8 mouse cellular contexts compared by ENCODE assay signal in genomic region chr7:101821571-101822501, GRCm38 (mm10). TPM values are rescaled to one million over a fixed set of nuclear protein-coding genes. Genes with fewer than 3 reads are reported as not detected.
A peak's percentile ranks its signal among the peaks of the same experiment; 100 is the strongest.
DNase-seq lines count a peak whose midpoint lies in the region; ATAC-seq lines count a peak whose summit lies in the region.

No protein-coding gene starts in this region.

- peaks cover 22% of the 10 kb centered on the region for H3K4me1 ChIP-seq in embryonic facial prominence, embryonic 14.5 days (ENCODE audit: control insufficient read depth, insufficient read depth, low read length)
- peaks cover 21% of the 10 kb centered on the region for H3K4me1 ChIP-seq in heart, embryonic 16.5 days (ENCODE audit: control insufficient read depth, insufficient read depth, low read length)
- H3K4me1 ChIP-seq in kidney, embryonic 16.5 days (ENCODE audit: insufficient read depth, low read length): peaks cover 31% of the 10 kb centered on the region

- WGBS in embryonic facial prominence, embryonic 14.5 days: 0% methylated on average over 17 of the region's 71 CpGs
- 1% methylated on average over 67 of the region's 71 CpGs for WGBS in heart, embryonic 16.5 days
- WGBS in kidney, embryonic 16.5 days: 0% methylated on average over 67 of the region's 71 CpGs

- DNase-seq in right cerebral cortex, postnatal 4 days: peak; percentile 26
- DNase-seq in right cerebral cortex, adult 18-20 months: no peak
- DNase-seq in embryonic facial prominence, embryonic 14.5 days (ENCODE audit: low spot score): peak; percentile 79
- peak; percentile 50 for DNase-seq in lung, postnatal 14 days
- peak; percentile 55 for DNase-seq in retina, embryonic 14.5 days (ENCODE audit: low spot score)
- DNase-seq in left cerebral cortex, postnatal 10 days (ENCODE audit: extremely low spot score in 1 of 2, low spot score in 2 of 2): no peak

- H3K4me2 ChIP-seq in embryonic facial prominence, embryonic 14.5 days (ENCODE audit: low read depth, low read length): peak overlapping the region; percentile 85
- H3K4me2 ChIP-seq in heart, embryonic 16.5 days (ENCODE audit: low read depth, low read length): peak overlapping the region; percentile 74
- H3K4me2 ChIP-seq in kidney, embryonic 16.5 days (replicated peaks; ENCODE audit: low read depth, low read length): peak overlapping the region; percentile 97

- peak; percentile 65 for ATAC-seq in embryonic facial prominence, embryonic 14.5 days (ENCODE audit: low read depth)
- ATAC-seq in heart, embryonic 16.5 days (replicated peaks; ENCODE audit: extremely low read depth, insufficient read depth, low FRiP score): peak; percentile 86
- peak; percentile 89 for ATAC-seq in kidney, embryonic 16.5 days (ENCODE audit: low FRiP score, low TSS enrichment)

- peaks cover 41% of the 10 kb centered on the region for H3K36me3 ChIP-seq in embryonic facial prominence, embryonic 14.5 days (ENCODE audit: control insufficient read depth, insufficient read depth, low read length)
- H3K36me3 ChIP-seq in heart, embryonic 16.5 days (ENCODE audit: control insufficient read depth, insufficient read depth): peaks cover 19% of the 10 kb centered on the region
- H3K36me3 ChIP-seq in kidney, embryonic 16.5 days (ENCODE audit: insufficient read depth, low read length): peaks cover 36% of the 10 kb centered on the region

- H3K27ac ChIP-seq in embryonic facial prominence, embryonic 14.5 days (replicated peaks; ENCODE audit: low read depth, low read length): no peak overlapping the region
- peak overlapping the region; percentile 34 for H3K27ac ChIP-seq in heart, embryonic 16.5 days (ENCODE audit: low read length)
- peak overlapping the region; percentile 74 for H3K27ac ChIP-seq in kidney, embryonic 16.5 days (ENCODE audit: low read length)

- H3K27me3 ChIP-seq in embryonic facial prominence, embryonic 14.5 days (replicated peaks; ENCODE audit: control insufficient read depth, insufficient read depth, low read length): peaks cover 70% of the 10 kb centered on the region
- peaks cover 43% of the 10 kb centered on the region for H3K27me3 ChIP-seq in heart, embryonic 16.5 days (ENCODE audit: control insufficient read depth, insufficient read depth, low read length)
- peaks cover 56% of the 10 kb centered on the region for H3K27me3 ChIP-seq in kidney, embryonic 16.5 days (ENCODE audit: insufficient read depth, low read length)

- H3K9me3 ChIP-seq in embryonic facial prominence, embryonic 14.5 days (ENCODE audit: control insufficient read depth, low read length): no peaks in the 10 kb centered on the region
- no peaks in the 10 kb centered on the region for H3K9me3 ChIP-seq in heart, embryonic 16.5 days (replicated peaks; ENCODE audit: control insufficient read depth, low read length)
- no peaks in the 10 kb centered on the region for H3K9me3 ChIP-seq in kidney, embryonic 16.5 days (ENCODE audit: low read length)

- intact Hi-C loops in left cerebral cortex, postnatal 10 days (cut with DNase I): no loop called here

- H3K9ac ChIP-seq in embryonic facial prominence, embryonic 14.5 days (ENCODE audit: low read depth, low read length): peak overlapping the region; percentile 65
- H3K9ac ChIP-seq in heart, embryonic 16.5 days (ENCODE audit: low read length): peak overlapping the region; percentile 67
- H3K9ac ChIP-seq in kidney, embryonic 16.5 days (replicated peaks; ENCODE audit: low read length): peak overlapping the region; percentile 81

- H3K4me3 ChIP-seq in embryonic facial prominence, embryonic 14.5 days (ENCODE audit: low read depth, low read length): peak overlapping the region; percentile 47
- H3K4me3 ChIP-seq in heart, embryonic 16.5 days (ENCODE audit: low read length): peak overlapping the region; percentile 44
- H3K4me3 ChIP-seq in kidney, embryonic 16.5 days (ENCODE audit: low read length): peak overlapping the region; percentile 53

RNA-seq across cellular contexts. Expression of gene Phox2a, which starts 3.7 kb away (rescaled TPM):
- polyA plus RNA-seq in embryonic facial prominence, embryonic 14.5 days (2014; fragmentation: Nextera tagmentation; extraction: Ambion mirVana): 1.5 and 1.7 TPM in 2 replicates
- polyA plus RNA-seq in heart, embryonic 16.5 days (2015; fragmentation: Nextera tagmentation; extraction: Ambion mirVana): 0.15 and 0.32 TPM in 2 replicates
- polyA plus RNA-seq in kidney, embryonic 16.5 days (2015; fragmentation: Nextera tagmentation; extraction: Ambion mirVana): 0.19 and 0.75 TPM in 2 replicates
- total RNA-seq in left cerebral cortex, postnatal 10 days (2021): not detected

RNA-seq across cellular contexts. Expression of gene Inppl1, which starts 16.2 kb away (rescaled TPM):
- polyA plus RNA-seq in embryonic facial prominence, embryonic 14.5 days (2014; fragmentation: Nextera tagmentation; extraction: Ambion mirVana): 34.3 and 36.2 TPM in 2 replicates
- 48.9 and 59.3 TPM in 2 replicates for polyA plus RNA-seq in heart, embryonic 16.5 days (2015; fragmentation: Nextera tagmentation; extraction: Ambion mirVana)
- 44.2 and 55.6 TPM in 2 replicates for polyA plus RNA-seq in kidney, embryonic 16.5 days (2015; fragmentation: Nextera tagmentation; extraction: Ambion mirVana)
- 10 to 100 TPM; 19.2 to 22.3 TPM for total RNA-seq in left cerebral cortex, postnatal 10 days (2021)

RNA-seq across cellular contexts. Expression of gene Folr2, which starts 35.2 kb away (rescaled TPM):
- polyA plus RNA-seq in embryonic facial prominence, embryonic 14.5 days (2014; fragmentation: Nextera tagmentation; extraction: Ambion mirVana): 3.9 and 4.0 TPM in 2 replicates
- 0.98 and 2.4 TPM in 2 replicates for polyA plus RNA-seq in heart, embryonic 16.5 days (2015; fragmentation: Nextera tagmentation; extraction: Ambion mirVana)
- 1.3 and 1.9 TPM in 2 replicates for polyA plus RNA-seq in kidney, embryonic 16.5 days (2015; fragmentation: Nextera tagmentation; extraction: Ambion mirVana)
- total RNA-seq in left cerebral cortex, postnatal 10 days (2021): under 1 TPM in 1 of 2 experiments, not detected in 1; 0.59 TPM

RNA-seq across cellular contexts. Expression of gene Anapc15, which starts 41.7 kb away (rescaled TPM):
- polyA plus RNA-seq in embryonic facial prominence, embryonic 14.5 days (2014; fragmentation: Nextera tagmentation; extraction: Ambion mirVana): 60.8 and 62.0 TPM in 2 replicates
- polyA plus RNA-seq in heart, embryonic 16.5 days (2015; fragmentation: Nextera tagmentation; extraction: Ambion mirVana): 53.2 and 54.0 TPM in 2 replicates
- 76.3 and 77.8 TPM in 2 replicates for polyA plus RNA-seq in kidney, embryonic 16.5 days (2015; fragmentation: Nextera tagmentation; extraction: Ambion mirVana)
- total RNA-seq in left cerebral cortex, postnatal 10 days (2021): 10 to 100 TPM; 31.4 to 36.2 TPM

RNA-seq across cellular contexts. Expression of gene Folr1, which starts 48.8 kb away (rescaled TPM):
- 1.4 and 4.5 TPM in 2 replicates for polyA plus RNA-seq in embryonic facial prominence, embryonic 14.5 days (2014; fragmentation: Nextera tagmentation; extraction: Ambion mirVana)
- polyA plus RNA-seq in heart, embryonic 16.5 days (2015; fragmentation: Nextera tagmentation; extraction: Ambion mirVana): 4.0 and 4.7 TPM in 2 replicates
- polyA plus RNA-seq in kidney, embryonic 16.5 days (2015; fragmentation: Nextera tagmentation; extraction: Ambion mirVana): 82.5 and 98.0 TPM in 2 replicates
- total RNA-seq in left cerebral cortex, postnatal 10 days (2021): under 1 TPM in 1 of 2 experiments, not detected in 1; 0.90 TPM

Comparison
In these comparisons a context has a peak if more than half of its experiments do, and no peak if none do; other contexts are left out.
1. DNase-seq: peak in right cerebral cortex, postnatal 4 days (single experiment), embryonic facial prominence, embryonic 14.5 days (single experiment), lung, postnatal 14 days (single experiment) and retina, embryonic 14.5 days (single experiment); none in right cerebral cortex, adult 18-20 months (single experiment) and left cerebral cortex, postnatal 10 days (0 of 2).
2. Peak in every context shown above with its lines, with median percentiles within 50 percentile points of each other: ATAC-seq, H3K4me2 ChIP-seq, H3K4me3 ChIP-seq and H3K9ac ChIP-seq.